Mouse (Mus musculus) heart, postnatal 0 days (tissue): ENCODE measurements around the gene Msh2. TPM values are rescaled to one million over a fixed set of nuclear protein-coding genes. Genes with fewer than 3 reads are reported as not detected.

Experiments used
- ATAC-seq: fragments of 200-750 bp; cut with Nextera tagmentation; 2 replicates; pipeline ENCODE4 v1.8.0; 2017; ENCODE audit warnings: low read depth, moderate number of reproducible peaks, moderate library complexity; ENCODE audit not compliant: insufficient read depth
- DNase-seq: peaks from one replicate; pipeline ENCODE4 v3.0.0-alpha.2; 2016; ENCODE audit warnings: low spot score
- H3K27ac ChIP-seq: fragments of 300-500 bp; sonication (generic); 2 replicates; pipeline ENCODE4 v1.5.1; 2014; ENCODE audit warnings: low read depth, mild to moderate bottlenecking
- H3K27me3 ChIP-seq: fragments of 300-500 bp; sonication (generic); 2 replicates; pipeline ENCODE4 v1.6.1; 2014; ENCODE audit warnings: low read length, mixed read lengths; ENCODE audit not compliant: control insufficient read depth, insufficient read depth
- H3K36me3 ChIP-seq: fragments of 300-500 bp; sonication (generic); replicated peaks from 2 replicates; pipeline ENCODE4 v1.6.1; 2014; ENCODE audit warnings: low read length, mixed read lengths; ENCODE audit not compliant: control insufficient read depth, insufficient read depth
- H3K4me1 ChIP-seq: fragments of 300-500 bp; sonication (generic); 2 replicates; pipeline ENCODE4 v1.6.1; 2014; ENCODE audit warnings: antibody characterized with exemption; ENCODE audit not compliant: control insufficient read depth, insufficient read depth
- H3K4me2 ChIP-seq: fragments of 300-500 bp; sonication (generic); 2 replicates; pipeline ENCODE4 v1.6.1; 2014; ENCODE audit warnings: low read depth, mild to moderate bottlenecking, low read length, moderate library complexity
- H3K4me3 ChIP-seq: fragments of 300-500 bp; sonication (generic); 2 replicates; pipeline ENCODE4 v1.5.1; 2014; ENCODE audit warnings: low read depth, low read length
- H3K9ac ChIP-seq: fragments of 300-500 bp; sonication (generic); replicated peaks from 2 replicates; pipeline ENCODE4 v1.6.1; 2014; ENCODE audit warnings: low read depth, low read length, mixed read lengths
- H3K9me3 ChIP-seq: fragments of 300-500 bp; sonication (generic); replicated peaks from 2 replicates; pipeline ENCODE4 v1.6.1; 2016; ENCODE audit warnings: low read length; ENCODE audit not compliant: control insufficient read depth
- CTCF ChIP-seq: IDR thresholded peaks from 2 replicates; pipeline ENCODE4 v1.5.1; 2016; ENCODE audit warnings: antibody characterized with exemption, control low read depth, low read depth
- EP300 ChIP-seq: IDR thresholded peaks from 2 replicates; pipeline ENCODE4 v1.6.1; 2016; ENCODE audit warnings: antibody characterized with exemption, low read depth
- WGBS: fragments of 180-500 bp; shearing (Covaris S2); extraction: QIAGEN DNeasy Blood & Tissue Kit; methylation state at CpG from one replicate; pipeline ENCODE4 v1.1.7; 2014; 5-methylcytosine and 5-hydroxymethylcytosine counted together
- polyA plus RNA-seq: library from polyadenylated mRNA; unstranded; fragments of >200 nt; fragmentation: Nextera tagmentation; extraction: Ambion mirVana; gene quantifications from 2 replicates; pipeline ENCODE4 v1.2.1, GENCODE M21; 2015
- total RNA-seq: library from RNA; depleted of rRNA; stranded (reverse); fragments of >200 nt; gene quantifications from 2 replicates; pipeline ENCODE4 v1.2.3, GENCODE M21; 2014; ENCODE audit warnings: low replicate concordance; rRNA removed

Gene Msh2
- total and polyA plus RNA-seq, 2 experiments from 2014 or later: 18.7 to 21.8 TPM

DNA sequence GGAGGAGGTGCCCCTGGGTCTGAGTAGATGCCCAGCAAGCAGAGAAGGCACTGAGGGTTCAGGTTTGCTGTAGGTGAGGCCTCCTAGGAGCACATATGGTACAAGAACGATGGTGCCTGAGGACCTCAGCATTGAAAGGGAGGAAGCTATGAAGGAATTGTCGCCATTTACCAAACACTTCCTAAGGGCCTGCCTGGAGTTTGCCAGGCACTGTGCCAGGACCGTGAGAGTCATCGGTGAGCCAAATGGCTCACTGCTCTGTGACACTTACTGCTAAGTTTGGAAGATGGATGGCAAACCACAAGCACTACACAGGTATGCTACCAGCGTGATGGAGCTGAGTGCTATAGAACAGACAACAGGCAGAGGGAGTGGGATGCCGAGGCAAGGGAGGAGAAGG lies 94.8 kb downstream of the Msh2 start:
- Histone ChIP-seq H3K9ac (no peak overlapping the region), H3K27ac (no peak overlapping the region), H3K4me3 (no peak overlapping the region), H3K9me3 (no peaks in the 10 kb centered on the region), H3K27me3 (no peaks in the 10 kb centered on the region), H3K4me1 (no peaks in the 10 kb centered on the region), H3K4me2 (no peak overlapping the region), H3K36me3 (no peaks in the 10 kb centered on the region)
- TF ChIP-seq EP300: no peak
- no peak for TF ChIP-seq CTCF
- ATAC-seq (no peak), DNase-seq (no peak)
- WGBS: 56% methylated on average over 6 of the region's 6 CpGs

DNA sequence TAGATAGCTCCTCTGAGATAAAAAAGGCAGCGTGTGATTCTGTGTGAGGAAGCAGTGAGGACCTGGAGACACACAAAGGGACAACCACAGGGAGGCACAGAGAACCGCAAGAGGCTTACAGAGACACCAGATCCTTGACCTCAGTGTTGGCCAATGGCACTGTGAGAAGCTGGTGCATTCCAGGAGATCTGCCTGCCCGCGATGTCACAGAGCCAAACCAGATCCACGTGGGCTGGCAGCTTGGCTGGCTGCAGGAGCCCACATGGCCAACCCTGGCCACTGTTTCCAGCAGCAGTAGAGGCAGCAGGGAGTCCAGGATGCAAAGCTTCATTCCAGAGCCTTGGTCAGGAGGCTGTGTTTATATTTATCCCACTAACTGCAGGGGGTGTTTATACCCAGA lies 98.6 kb downstream of the Msh2 start:
- Histone ChIP-seq H3K4me2 (no peak overlapping the region), H3K27me3 (no peaks in the 10 kb centered on the region), H3K27ac (no peak overlapping the region), H3K36me3 (no peaks in the 10 kb centered on the region), H3K9ac (no peak overlapping the region), H3K4me1 (no peaks in the 10 kb centered on the region), H3K9me3 (no peaks in the 10 kb centered on the region), H3K4me3 (no peak overlapping the region)
- no peak for DNase-seq
- WGBS: 27% methylated on average over 5 of the region's 5 CpGs
- TF ChIP-seq EP300: no peak
- no peak for ATAC-seq

DNA sequence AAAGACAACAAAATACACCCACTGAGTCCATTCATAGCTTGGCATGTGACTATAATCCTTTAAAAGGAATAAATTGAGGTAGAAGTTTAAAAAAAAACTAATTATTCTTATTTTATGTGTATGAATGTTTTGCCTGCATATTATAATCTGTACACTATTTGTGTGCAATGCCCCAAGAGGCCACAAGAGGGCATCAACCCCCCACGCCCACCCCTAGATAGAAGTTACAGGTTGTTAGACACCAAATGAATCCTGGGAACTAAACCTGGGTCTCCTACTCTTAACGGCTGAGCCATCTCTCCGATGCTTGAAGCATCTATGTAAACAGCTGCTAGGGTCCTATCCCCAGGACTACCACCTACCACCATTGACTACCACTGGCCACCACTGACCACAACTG lies 101.0 kb downstream of the Msh2 start:
- Histone ChIP-seq H3K4me1 (no peaks in the 10 kb centered on the region), H3K27ac (no peak overlapping the region), H3K27me3 (no peaks in the 10 kb centered on the region), H3K9ac (no peak overlapping the region), H3K4me2 (no peak overlapping the region), H3K36me3 (no peaks in the 10 kb centered on the region), H3K9me3 (no peaks in the 10 kb centered on the region), H3K4me3 (no peak overlapping the region)
- 67% methylated on average over 3 of the region's 3 CpGs for WGBS
- ATAC-seq: no peak
- DNase-seq: no peak
- peak; percentile 14; the same call in 1 of the 2 replicates for TF ChIP-seq CTCF
- TF ChIP-seq EP300: no peak

Other genes with a start within 250 kb of the Msh2 start
- gene Stpg4, start 244.6 kb upstream of the Msh2 start, total RNA-seq: not detected in 2 replicates
- not detected in 2 replicates for gene Stpg4, start 244.6 kb upstream of the Msh2 start, polyA plus RNA-seq
- 129 and 183 TPM in 2 replicates for gene Calm2, start 225.4 kb upstream of the Msh2 start, total RNA-seq
- 389 and 428 TPM in 2 replicates for gene Calm2, start 225.4 kb upstream of the Msh2 start, polyA plus RNA-seq
- gene Epcam, start 36.4 kb upstream of the Msh2 start, total RNA-seq: not detected in 2 replicates
- 0.20 and 1.4 TPM in 2 replicates for gene Epcam, start 36.4 kb upstream of the Msh2 start, polyA plus RNA-seq
- gene Kcnk12, start 125.7 kb downstream of the Msh2 start, total RNA-seq: not detected in 2 replicates
- gene Kcnk12, start 125.7 kb downstream of the Msh2 start, polyA plus RNA-seq: not detected in 2 replicates
- gene Rpl36-ps4, start 248.6 kb downstream of the Msh2 start, total RNA-seq: not detected in 2 replicates
- not detected in 2 replicates for gene Rpl36-ps4, start 248.6 kb downstream of the Msh2 start, polyA plus RNA-seq